Mouse (Mus musculus) layer of hippocampus, adult 2 months (tissue): ENCODE results near the gene Itih5. TPM values are rescaled to one million over a fixed set of nuclear protein-coding genes. Genes with fewer than 3 reads are reported as not detected.

Experiments
- DNase-seq, 2 experiments: peaks; one replicate each; pipeline ENCODE4 v3.0.0; 2022; ENCODE audit warnings: low spot score in 2 of 2
- H3K27ac ChIP-seq: fragments of 200-600 bp; 2 replicates; pipeline ENCODE4 v1.8.1; 2022
- H3K4me3 ChIP-seq: fragments of 200-600 bp; 2 replicates; pipeline ENCODE4 v1.8.1; 2022; ENCODE audit warnings: mild to moderate bottlenecking
- CTCF ChIP-seq: fragments of 200-600 bp; conservative IDR thresholded peaks from 2 replicates; pipeline ENCODE4 v1.8.1; 2022; ENCODE audit warnings: antibody characterized with exemption, mild to moderate bottlenecking, moderate library complexity
- total RNA-seq, 2 experiments: library from RNA; stranded (reverse); gene quantifications; 2 replicates each; pipeline ENCODE4 v1.2.3; 2021

Itih5 gene
- total RNA-seq, 2 experiments from 2014 or later: 13.8 to 14.8 TPM

DNA sequence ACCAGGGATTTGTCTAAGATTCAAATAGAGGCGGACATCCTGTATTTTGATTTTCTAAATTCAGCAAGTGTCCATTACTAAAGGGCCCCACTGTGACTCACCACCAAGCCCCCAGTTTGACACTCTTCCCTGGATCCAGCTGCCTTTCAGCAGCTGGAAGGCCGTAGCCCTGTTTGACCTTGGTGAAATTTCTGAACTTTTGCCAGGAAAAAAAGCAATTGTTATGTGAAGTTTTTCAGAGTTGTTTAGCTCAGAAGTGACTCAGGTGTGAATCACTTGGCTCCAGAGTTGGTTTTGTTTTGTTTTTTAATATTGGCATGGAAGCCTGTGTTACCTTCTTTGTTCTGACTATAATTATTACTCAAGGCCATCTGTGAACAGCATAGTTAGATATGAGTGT is 46.0 kb downstream of the Itih5 start:
- Histone ChIP-seq H3K4me3 (no peak overlapping the region), H3K27ac (no peak overlapping the region)
- no peak for TF ChIP-seq CTCF
- no peak for DNase-seq

DNA sequence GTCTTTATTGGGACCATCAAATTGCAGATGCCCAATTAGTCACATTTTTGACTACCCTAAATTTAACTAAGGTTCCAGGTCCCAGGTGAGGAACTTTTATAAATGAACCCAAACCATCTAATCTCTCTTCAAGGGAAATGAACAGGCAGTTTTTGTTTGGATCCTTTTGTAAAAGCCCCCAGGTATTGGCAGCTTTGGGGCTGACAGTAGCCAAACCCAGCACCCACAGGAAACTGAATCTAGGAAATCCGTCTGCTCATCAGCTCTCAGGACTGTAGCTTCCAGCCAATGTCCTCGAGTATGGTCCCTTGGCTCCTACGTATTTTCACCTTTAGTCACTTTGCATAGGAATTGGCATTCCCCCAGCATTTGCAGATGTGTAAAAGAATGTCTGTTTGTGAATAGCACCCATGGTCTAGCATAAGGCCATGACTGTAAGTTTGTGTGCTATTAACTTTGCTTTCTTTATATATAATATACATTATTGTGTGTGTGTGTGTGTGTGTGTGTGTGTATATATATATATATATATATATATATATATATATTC is 47.4 kb downstream of the Itih5 start:
- Histone ChIP-seq H3K4me3 (no peak overlapping the region), H3K27ac (no peak overlapping the region)
- no peak for DNase-seq
- no peak for TF ChIP-seq CTCF

DNA sequence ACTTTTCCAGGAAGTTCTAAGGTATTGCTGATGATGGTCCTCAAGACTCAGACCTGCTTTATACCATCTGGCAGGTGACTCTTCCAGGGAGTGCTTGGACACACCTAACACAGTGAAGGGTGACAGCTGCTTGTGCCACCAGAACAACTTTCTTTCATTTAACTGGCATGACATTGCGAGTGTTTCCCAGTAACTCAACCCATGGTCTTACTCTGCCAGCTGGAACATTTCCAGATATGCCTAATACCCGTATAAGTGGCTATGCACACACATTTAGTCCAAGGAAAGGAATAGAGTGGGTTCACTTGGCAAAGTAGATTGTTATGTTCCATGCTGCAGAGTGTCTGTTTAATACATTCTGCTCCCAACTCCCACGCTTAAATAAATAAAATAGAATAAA is 50.9 kb downstream of the Itih5 start:
- Histone ChIP-seq H3K4me3 (no peak overlapping the region), H3K27ac (no peak overlapping the region)
- no peak for TF ChIP-seq CTCF
- no peak for DNase-seq

- Histone ChIP-seq H3K4me3 (no peak overlapping the region), H3K27ac (no peak overlapping the region)
- TF ChIP-seq CTCF: no peak
- DNase-seq: no peak
These were observed 60.1 kb downstream of the Itih5 start for GRCm38 (mm10) chr2:10213468-10213867.

DNA sequence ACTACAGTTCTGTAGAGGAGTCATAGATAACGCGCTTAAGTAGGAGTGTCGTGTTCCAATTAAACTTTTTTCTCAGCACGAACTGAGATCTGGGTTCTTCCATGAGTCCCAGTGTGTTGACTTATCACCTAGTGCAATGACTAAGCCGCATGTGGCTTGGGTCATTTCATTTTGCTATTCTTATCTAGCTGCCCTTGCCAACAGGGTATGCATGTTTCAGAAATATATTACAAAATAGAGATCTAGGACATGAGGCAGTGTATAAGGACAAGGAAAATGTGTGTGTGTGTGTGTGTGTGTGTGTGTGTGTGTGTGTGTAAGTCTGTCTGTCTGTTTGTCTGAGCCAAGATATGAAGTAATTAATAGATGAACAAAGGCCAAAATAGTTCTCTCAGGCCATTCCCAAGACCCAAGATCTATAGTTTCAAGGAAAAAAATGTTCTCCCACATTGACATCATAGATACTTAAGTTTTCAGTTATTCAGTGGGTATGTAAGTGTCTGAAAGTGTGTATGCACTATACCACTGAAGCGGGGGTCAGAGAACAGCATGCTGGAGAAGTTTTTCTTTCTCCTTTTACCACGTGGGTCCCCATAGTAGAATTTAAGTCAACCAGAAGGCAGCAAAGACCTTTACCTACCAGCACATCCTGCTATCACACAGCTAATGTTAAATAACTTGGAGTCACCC is 62.6 kb downstream of the Itih5 start:
- no peak for TF ChIP-seq CTCF
- H3K4me3 ChIP-seq: no peak overlapping the region
- no peak for DNase-seq
- peak overlapping the region; percentile 80 for H3K27ac ChIP-seq

- H3K27ac ChIP-seq: peak overlapping the region; percentile 80
These were observed 63.3 kb downstream of the Itih5 start for GRCm38 (mm10) chr2:10216566-10217247.

DNA sequence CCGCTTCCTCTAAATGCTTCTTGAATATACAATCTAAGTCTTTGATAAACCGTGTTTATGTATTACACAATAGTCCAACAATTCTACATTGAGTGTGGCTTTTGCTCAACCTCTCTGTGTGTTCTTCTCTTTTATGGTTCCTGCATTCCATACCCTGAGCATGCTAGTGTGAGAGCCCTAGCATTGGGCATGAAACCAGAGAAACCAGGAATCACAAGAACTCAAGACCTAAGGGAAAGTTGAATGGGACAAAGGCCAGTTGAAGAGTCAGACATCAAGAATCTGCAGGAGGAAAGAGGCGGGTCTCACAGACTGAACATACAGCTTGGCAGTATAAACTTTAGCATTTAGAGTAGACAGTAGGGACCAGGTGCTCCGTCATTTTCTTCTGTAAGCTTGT is 68.5 kb downstream of the Itih5 start:
- no peak overlapping the region for H3K27ac ChIP-seq
- no peak for TF ChIP-seq CTCF
- DNase-seq: no peak
- no peak overlapping the region for H3K4me3 ChIP-seq

More at GRCm38 (mm10) chr2:10216566-10217247, 63.3 kb downstream of the Itih5 start:
- DNase-seq: peak in 1 of 2 experiments; percentile 50
- no peak overlapping the region for H3K4me3 ChIP-seq
- no peak for TF ChIP-seq CTCF

- no peak for TF ChIP-seq CTCF
- Histone ChIP-seq H3K27ac (no peak overlapping the region), H3K4me3 (no peak overlapping the region)
- no peak for DNase-seq
These were observed 73.5 kb downstream of the Itih5 start for GRCm38 (mm10) chr2:10226907-10227306.

DNA sequence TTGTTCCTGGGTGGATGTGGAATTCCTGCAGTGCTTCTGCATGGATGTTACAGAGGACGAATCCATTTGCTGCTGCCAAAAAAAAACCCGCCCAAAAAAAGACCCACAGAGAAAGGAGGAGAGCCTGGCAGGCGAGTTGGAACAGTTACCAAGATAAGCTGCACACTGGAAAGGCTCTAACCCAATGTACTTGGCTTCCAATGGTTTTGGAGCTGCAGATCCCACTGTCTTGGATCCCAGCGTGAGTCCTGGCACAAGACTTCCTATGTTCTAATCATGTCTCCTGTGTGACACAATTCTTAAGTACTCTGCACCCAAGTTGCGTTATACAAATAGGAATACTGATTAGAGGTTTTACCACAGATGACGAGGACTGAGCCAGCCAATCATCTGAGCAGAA is 78.6 kb downstream of the Itih5 start:
- TF ChIP-seq CTCF: no peak
- Histone ChIP-seq H3K27ac (no peak overlapping the region), H3K4me3 (no peak overlapping the region)
- DNase-seq: no peak

GRCm38 (mm10) chr2:10236554-10236953 is 83.2 kb downstream of the Itih5 start:
- no peak overlapping the region for H3K27ac ChIP-seq
- TF ChIP-seq CTCF: no peak
- H3K4me3 ChIP-seq: no peak overlapping the region
- no peak for DNase-seq

DNA sequence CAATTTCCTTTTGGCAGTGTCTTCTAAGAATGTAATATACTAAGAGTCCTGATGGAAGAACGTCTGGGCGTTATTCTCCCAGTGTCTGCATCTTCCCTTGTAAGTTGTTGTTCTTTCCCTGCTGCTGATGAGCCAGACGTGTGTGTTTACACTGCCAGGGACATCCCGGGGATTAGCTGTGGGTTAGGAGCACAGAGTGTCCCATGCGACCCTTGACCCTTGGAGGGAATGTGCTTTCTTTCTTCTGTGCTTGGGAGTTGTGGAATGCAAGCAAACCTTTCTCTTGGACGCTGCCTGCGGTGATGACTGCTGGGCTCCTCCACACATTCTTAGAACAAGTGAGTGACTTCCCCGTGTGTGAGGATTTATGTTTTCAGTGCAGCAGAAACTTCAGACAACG is 89.6 kb downstream of the Itih5 start:
- no peak for DNase-seq
- TF ChIP-seq CTCF: no peak

GRCm38 (mm10) chr2:10250441-10250840 is 97.1 kb downstream of the Itih5 start:
- DNase-seq: no peak
- no peak overlapping the region for H3K27ac ChIP-seq
- TF ChIP-seq CTCF: no peak

More for the DNA sequence above, 89.6 kb downstream of the Itih5 start:
- Histone ChIP-seq H3K27ac (no peak overlapping the region), H3K4me3 (no peak overlapping the region)

DNA sequence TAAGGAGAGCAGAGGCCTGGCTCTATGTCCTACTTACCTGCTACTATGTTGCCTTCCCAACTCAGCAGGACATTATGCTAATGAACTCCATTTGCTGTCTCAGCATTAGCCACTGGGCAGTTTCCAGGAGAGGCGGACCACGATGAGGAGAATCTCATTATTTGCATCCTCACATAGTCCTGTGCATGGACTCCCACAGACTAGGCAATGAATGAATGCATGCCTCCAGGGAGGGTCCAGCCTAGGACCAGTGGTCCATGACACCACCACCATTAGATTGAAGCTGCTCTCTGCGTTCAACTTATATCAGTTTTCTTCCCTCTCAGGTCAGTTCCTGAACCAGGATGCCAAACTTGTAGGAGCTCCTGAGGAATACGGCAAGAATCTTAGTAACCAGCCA is 97.6 kb downstream of the Itih5 start:
- no peak for TF ChIP-seq CTCF
- Histone ChIP-seq H3K27ac (no peak overlapping the region), H3K4me3 (no peak overlapping the region)
- no peak for DNase-seq

More at GRCm38 (mm10) chr2:10250441-10250840, 97.1 kb downstream of the Itih5 start:
- no peak overlapping the region for H3K4me3 ChIP-seq

GRCm38 (mm10) chr2:10251466-10251865 is 98.1 kb downstream of the Itih5 start:
- H3K27ac ChIP-seq: no peak overlapping the region
- no peak for DNase-seq
- no peak for TF ChIP-seq CTCF
- H3K4me3 ChIP-seq: no peak overlapping the region
